Mouse (Mus musculus) embryo, embryonic 10 days (tissue): ENCODE results near the gene Bpifb9b.
"Not testable (repeated sequence)": the region's sequence is repeated elsewhere in the genome, so short reads cannot be mapped to it uniquely, and the experiment has no call there.

Experiments
- DNase-seq: peaks from one replicate; pipeline ENCODE4 v3.0.0-alpha.2; 2015; ENCODE audit warnings: low spot score

Gene Bpifb9b

DNA sequence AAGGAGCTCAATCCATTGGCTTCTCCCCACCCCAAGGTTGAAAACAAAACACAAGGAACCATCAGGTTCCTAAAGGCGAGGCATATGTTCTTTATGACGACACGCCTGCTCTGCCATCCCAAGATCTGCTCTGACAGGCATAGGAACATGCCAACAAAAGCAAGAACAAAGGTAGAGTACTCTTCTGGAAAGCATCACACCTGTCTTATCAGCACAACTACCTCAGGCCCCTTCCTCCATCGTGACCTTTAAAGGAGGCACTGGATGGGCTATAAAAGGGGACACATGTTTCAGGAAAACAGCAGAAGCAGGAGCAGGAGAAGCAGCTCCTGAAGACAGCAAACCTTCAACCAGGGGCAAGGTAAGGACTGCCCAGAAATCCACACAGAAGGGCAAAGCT is at the start of gene Bpifb9b:
TSS of gene Bpifb9b (plus strand) at position 301 of the 400 bp plus-strand sequence.
- DNase-seq: not testable (repeated sequence)

DNA sequence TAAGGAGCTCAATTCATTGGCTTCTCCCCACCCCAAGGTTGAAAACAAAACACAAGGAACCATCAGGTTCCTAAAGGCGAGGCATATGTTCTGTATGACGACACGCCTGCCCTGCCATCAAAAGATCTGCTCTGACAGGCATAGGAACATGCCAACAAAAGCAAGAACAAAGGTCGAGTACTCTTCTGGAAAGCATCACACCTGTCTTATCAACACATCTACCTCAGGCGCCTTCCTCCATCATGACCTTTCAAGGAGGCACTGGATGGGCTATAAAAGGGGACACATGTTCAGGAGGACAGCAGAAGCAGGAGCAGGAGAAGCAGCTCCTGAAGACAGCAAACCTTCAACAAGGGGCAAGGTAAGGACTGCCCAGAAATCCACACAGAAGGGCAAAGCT is 49.5 kb upstream of the Bpifb9b start, which contains the start of gene Bpifb9a:
TSS of gene Bpifb9a (plus strand) at position 301 of the 400 bp plus-strand sequence.
- DNase-seq: not testable (repeated sequence)

DNA sequence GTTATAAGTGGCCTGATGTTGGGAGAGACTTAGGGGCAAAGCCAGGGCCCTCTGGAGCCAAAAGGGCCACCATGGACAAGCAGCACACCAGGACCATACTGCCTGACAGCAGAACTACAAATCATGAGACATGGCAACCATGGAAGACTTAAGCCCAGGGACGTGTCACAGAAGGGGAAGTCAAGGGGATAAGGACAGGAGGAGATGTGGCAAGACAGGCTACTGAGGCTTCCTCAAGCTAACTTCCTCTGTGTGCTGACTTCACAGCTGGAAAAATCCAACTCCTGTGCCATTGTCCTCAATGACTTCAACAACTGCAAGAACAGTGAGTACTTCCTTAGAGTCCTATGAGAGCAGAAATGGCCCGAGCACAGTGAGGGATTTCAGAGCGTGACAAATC is 42.6 kb upstream of the Bpifb9b start:
- not testable (repeated sequence) for DNase-seq

DNA sequence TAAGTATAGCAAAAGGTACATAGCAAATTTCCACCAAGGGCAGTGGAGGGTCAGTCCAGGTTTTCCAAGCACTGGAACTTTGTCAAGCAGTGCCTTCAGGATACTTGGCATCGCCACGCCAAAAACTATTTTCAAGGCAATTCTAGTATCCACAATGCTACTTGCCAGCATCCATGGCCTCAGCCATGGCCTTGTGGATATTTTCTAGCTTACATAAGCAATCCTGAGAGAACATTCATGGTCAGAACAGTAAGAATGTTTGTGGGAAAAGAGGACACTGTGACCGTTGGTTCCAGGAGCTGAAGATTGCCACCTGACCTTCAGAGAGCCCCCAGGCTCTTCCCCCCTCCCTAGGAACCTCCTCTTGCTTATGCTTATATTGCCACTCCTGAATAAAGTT is 15.2 kb upstream of the Bpifb9b start:
- not testable (repeated sequence) for DNase-seq

DNA sequence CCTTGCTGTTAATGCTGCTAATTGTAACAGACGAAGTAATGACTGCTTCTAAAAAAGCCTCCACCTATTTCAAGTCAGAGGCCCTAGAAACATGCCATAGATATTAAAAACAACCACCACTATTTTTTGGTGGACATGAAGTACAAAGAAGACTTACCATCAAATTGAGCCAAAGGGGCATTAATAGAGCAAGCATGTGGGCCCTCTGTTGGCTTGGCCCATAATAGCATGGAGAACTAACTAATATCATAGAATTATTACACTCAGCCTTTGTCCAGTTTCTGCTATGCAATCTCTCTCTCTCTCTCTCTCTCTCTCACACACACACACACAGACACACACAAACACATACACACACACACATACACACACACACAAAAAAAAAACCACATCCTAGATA is 14.2 kb upstream of the Bpifb9b start:
- no peak for DNase-seq

DNA sequence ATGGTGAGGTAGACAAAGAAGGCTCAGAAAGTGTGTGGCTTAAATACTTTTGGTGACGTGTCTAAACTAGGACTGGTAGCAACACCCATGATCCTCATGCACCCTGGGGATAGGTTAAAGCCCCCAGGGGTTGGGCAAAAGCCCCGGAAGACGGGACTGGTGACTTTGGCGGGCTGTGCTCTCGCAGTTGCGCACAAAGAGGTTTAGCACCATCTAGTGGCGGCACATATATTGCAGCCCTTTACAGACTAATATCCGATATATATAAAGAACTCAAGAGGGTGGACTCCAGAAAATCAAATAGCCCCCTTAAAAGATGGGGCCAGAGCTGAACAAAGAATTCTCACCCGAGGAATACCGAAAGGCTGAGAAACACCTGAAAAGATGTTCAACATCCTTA is 12.3 kb upstream of the Bpifb9b start:
- peak; percentile 73 for DNase-seq

DNA sequence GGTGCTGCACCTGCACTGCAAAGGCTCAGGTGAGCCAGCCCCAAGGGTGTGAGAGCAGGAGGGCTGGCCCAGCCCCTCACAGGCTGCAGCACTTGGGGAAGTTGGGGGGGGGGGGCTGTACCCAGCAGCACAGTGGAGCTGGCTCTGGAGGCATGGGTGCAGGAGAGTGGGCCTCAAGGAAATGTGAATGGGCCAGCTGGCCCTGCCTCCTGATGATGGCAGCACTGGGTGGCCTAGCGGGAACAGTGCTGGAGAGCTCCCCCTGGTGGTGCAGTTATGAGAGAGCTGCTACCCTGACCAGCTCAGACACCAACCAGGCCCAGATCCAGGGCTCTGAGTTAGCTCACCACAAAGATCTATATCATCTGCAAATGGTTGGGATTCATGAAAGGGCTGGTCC is 6.5 kb upstream of the Bpifb9b start:
- peak; percentile 88 for DNase-seq

DNA sequence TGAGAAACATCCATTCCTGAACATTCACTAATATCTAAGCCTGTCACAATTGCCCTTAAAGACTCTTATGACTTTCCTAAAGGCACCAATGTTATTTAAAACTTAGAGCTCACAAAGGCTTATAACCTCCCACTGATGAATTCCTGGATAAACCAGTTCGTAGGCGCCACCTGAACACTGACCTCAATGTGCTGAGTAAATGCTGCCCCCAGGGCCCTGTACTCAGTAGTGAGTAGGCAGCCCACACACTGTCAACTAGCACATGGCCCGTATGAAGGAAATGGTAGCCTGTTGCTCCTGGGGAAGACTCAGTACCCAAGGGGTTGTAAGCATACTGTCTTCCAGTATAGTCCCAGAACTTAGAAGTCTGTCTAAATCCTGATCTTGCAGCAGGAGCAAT is 5.3 kb upstream of the Bpifb9b start:
- DNase-seq: no peak

DNA sequence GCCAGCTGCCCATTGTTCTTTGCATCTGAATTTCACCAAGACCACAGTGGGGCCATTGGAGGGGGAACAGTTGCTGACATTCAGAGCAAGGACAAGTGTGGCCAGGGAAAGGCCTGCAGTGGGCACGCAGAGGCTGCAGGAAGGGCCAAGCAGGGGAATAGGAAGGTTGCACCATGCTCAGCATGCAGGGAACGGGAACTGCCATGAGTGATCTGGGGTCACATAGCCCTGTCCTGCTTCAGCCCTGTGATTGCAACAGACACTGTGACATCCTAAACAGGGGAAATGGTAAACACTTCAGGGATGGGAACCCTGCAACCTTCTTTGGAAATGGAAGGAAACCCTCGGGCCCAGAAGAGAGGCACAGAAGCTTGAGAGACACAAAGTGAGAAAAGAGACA is 2.4 kb upstream of the Bpifb9b start:
- DNase-seq: not testable (repeated sequence)

DNA sequence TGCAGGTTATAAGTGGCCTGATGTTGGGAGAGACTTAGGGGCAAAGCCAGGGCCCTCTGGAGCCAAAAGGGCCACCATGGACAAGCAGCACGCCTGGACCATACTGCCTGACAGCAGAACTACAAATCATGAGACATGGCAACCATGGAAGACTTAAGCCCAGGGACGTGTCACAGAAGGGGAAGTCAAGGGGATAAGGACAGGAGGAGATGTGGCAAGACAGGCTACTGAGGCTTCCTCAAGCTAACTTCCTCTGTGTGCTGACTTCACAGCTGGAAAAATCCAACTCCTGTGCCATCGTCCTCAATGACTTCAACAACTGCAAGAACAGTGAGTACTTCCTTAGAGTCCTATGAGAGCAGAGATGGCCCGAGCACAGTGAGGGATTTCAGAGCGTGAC is 6.7 kb downstream of the Bpifb9b start:
- not testable (repeated sequence) for DNase-seq

DNA sequence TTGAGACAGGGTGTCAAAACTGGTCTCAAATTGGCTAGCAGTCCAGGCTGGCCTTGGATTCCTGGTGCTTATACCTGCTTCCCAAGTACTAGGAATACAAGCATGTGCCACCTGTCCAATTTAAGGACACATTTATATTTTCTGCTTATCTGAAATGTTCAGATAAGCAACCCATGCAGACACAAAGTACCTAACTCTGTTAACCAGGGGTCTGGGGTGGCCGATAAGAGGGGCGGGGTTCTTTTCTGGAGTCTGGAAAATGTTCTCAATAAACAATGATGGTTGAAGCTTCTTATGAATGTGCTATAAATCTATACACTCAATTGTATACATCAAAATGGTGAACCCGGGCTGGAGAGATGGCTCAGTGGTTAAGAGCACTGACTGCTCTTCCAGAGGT is 19.8 kb downstream of the Bpifb9b start:
- DNase-seq: no peak

DNA sequence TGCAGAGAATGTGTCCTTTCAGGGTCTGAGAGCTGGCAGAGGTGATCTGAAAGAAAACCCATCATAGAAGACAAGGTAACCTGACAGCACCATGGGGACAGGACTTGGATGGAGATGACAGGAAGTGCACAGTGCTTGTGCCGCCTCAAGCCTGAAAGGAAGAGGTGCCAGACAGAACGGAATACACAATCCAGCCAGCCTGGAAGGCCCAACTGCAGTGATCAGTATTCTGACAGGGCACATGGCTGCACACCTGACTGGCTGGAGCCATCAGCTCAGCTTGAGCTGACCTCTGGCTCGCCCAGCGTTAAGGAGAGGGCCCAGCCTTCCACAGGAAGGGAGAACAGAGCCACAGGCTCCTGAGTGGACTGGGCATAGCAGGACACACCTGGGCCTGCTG is 28.5 kb downstream of the Bpifb9b start:
- no peak for DNase-seq

DNA sequence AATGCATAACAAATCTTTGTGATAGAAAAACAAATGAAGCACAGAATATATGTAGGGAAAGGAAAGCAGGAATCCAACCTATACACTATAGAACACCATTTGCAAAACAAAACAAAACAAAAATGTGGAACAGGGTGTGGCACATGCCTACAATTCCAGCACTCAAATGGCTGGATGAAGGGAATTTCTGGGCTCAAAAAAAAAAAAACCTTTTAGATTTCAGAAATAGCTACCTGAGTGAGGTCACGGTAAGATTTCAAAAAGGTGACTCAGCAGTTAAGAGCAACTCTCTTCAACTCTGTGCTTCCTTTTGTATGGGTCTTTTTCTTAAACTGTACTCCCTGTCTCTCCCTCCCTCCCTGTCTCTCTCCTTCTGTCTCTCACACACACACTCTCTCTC is 31.1 kb downstream of the Bpifb9b start:
- no peak for DNase-seq

DNA sequence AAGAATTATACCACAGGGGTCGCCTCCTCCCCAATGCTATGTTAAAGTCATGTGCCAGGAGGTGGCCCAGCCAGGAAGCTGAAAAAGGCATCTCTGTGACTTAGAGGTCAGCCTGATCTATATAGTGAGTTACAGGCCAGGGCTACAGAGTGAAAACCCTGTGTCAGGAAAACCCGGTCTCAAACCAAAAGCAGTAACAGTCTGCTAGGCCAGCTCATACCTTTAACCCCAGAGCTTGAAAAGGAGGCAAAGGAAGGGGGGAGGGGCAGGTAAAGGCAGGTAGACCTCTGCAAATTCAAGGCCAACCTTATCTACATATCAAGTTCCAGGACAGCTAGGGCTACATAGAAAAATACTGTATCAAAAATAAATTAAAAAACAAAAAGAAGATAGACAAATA is 32.3 kb downstream of the Bpifb9b start:
- no peak for DNase-seq

DNA sequence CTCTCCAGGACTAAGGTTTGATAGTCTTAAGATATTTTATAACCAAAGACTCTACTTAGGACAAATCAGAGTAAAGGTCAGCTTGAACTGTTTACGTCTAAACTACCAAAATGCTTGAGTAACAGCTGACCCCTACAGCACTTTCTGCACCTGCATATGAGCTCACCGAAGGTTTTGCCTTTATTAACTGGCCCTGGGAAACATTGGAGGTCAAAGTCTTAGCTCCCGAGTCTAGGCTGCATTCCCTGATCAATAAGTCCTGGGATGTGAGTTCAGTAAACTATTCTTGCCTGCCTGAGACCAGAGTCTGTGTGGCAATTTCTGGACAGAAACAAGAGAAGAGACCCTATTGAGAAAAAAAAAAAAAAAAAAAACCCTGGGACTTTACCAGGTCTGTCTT is 41.1 kb downstream of the Bpifb9b start:
- no peak for DNase-seq

DNA sequence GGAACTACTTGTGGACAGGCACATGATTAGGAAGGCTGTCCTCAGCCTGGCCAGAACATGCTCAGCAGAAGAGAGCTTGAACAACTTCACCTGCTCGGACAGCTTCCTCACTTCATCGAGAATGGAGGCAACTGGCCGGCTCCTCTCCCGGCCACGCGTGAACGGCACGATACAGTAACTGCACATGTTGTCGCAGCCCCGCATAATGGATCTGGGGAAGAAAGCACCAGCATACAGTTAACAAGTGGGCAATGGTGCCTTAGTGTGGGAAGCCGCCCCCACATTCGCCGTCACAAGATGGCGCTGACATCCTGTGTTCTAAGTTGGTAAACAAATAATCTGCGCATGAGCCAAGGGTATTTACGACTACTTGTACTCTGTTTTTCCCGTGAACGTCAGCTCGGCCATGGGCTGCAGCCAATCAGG is 47.0 kb downstream of the Bpifb9b start:
- not testable (repeated sequence) for DNase-seq

DNA sequence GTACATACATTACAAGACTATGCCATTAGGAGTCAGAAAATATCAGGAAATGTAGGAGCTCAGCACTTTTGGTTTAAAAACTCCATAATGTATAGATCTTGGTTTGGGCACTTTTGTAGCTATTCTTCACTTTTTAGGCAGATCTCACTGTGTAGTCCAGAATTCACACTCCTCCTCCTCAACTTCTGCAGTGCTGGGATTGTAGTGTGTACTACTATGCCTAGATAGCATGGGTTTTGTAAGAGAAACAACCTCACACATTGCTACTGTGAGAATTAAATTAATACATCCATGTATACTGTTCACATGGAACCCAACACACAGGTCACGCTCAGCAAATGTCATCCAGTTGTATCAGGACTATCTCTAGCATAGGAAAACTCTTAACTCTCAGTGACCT is 60.5 kb downstream of the Bpifb9b start:
- DNase-seq: no peak
